Mouse (Mus musculus) adrenal gland, postnatal 36 days (tissue): ENCODE measurements at regions not wholly inside any gene's neighbourhood (a gene's known extent, or its start where the extent isn't known, plus 50 kb on each side); places are given as distances from the start of the nearest gene placed in this dataset.

Source experiments
- DNase-seq, 2 experiments: peaks; one replicate each; pipeline ENCODE4 v3.0.0; 2021; ENCODE audit warnings: mixed read lengths in 1 of 2

DNA sequence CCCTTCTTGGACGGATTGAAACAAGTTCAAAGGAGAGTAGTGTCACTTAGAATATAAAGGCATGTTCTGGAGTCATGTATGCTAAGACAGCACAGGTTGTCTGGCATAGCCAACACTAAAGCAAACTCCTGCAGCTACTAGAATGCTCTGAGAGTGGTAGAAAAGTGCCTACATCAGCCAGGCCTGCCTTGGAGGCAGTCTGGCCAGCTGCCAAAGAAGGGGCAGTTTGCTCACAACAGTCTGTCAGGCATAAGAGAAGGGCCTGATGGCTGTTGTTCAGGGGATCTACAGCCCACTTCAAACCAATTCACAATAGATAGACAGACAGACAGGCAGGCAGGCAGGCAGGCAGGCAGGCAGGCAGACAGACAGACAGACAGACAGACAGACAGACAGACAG is 136.5 kb upstream of the Dap start:
- no peak for DNase-seq

DNA sequence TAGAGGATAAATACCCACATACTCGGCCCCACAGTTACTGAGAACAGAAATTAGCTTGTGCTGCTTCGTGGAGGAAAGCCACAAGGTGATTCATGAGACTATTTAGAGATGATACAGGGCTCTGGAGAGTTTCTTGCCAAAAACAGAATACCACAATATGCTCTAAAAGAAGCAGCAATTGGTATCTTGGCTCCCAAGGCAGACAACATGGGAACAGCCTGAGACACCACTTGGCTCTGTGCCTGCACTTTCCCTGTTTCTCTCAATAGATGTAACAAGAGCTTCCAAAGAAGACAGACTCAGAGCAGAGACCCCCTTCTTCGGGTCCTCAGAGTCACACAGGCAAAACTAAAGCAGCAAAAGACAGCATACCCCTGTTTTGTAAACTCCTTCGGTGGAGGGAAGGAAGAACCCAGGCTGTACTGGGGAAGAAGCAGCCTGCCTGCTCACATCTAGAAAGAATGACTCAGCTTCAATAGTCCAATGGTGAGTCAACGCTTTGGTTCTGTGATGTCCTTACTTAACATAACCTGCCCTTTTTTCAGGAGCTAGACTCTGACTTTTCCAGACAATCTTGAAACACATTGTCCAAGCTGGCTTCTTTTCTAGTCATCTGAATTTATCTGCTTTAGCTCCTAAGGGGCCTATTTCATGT is 132.1 kb upstream of the Dap start:
- DNase-seq: peak in 1 of 2 experiments; percentile 34

DNA sequence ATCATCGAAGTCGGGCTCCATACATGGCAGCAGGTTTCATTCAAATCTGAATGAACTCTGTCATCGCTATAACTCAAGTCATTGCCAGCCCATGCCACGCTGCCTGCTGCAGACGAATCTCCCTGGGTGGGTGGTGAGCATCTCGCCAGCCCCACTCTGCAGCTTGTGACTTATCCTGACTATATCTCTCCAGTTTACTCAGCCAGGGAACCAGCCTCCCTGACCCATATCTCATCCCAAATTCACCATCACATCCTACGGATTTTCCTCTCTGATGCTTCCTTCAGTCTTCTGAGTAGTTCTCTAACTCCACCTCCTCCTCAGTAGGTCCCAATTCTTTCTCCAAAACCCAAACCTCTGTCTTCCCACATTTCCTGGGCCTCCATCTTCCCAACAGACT is 127.9 kb upstream of the Dap start:
- DNase-seq: no peak

DNA sequence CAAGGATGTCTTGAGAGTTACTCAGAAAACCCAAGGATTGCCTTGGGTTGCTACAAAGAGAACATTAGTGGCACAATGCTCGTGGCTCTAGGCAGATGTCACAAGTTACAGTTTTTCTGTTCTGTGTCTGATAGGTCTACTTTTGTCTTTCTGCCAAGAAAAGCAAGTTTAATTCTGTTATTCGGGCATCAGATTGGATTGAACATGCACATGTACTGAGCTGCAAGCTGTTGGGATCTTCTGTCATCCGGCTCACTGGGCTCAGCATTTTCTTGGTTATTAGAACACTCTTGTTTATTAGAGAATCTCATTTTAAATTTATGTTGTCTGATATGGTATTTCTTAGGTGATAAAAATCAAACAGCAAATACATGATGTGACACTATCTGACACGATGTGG is 126.8 kb upstream of the Dap start:
- DNase-seq: no peak

DNA sequence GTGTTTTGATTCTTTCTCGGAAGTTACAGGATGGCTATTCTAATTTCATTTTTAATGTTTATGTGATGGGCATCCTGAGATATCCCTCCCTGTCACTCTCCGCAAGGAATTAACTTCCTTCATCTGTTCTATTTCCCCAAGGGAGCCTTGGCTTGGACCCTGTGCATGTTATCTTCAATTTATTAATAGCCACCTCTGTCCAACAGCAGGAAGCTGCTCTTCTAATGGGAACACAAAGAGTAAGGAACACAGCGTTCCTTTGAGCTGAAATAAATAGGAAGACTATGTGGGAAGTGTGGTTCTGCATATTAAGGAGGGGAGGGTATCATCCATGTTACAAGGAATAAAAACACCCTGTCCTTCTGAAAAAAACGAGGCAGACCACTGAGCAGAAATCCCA is 119.4 kb upstream of the Dap start:
- no peak for DNase-seq

DNA sequence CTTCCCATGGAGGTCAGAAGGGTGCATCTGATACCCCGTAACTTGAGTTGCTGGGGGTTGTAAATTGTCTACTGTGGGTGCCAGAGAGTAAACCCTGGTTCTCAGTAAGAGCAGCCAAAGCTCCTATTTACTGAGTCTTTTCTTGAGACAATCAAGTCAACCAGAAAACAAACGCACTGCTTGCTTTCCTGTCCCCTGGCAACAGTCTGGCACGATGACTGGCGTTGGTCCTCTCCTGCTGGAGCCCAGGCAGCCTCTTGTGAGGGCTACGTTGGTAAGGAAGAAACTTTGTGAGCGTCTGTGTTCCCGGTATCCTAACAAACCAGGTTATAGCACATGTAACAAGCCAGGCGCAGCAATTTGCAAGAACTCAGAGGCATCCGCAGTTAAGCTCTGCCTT is 117.2 kb upstream of the Dap start:
- no peak for DNase-seq

DNA sequence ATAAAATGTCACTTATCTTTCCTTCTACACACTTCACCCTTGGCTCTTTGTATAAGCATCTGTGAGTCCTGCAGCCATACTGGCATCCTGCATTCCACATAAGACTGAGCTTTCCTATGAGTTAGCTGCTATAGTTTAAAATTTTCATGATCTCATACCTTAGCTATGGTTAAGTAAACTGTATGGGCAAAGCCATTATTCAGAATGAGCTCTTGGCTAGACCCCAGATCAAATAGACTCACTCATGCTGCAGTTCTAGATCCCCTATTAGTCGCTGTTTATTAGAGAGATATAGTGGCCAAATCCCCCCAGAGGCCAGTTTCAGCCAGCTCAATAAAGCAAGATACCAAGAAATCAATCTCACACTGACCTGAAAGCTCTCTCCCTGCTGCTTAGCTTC is 110.9 kb upstream of the Dap start:
- DNase-seq: no peak

DNA sequence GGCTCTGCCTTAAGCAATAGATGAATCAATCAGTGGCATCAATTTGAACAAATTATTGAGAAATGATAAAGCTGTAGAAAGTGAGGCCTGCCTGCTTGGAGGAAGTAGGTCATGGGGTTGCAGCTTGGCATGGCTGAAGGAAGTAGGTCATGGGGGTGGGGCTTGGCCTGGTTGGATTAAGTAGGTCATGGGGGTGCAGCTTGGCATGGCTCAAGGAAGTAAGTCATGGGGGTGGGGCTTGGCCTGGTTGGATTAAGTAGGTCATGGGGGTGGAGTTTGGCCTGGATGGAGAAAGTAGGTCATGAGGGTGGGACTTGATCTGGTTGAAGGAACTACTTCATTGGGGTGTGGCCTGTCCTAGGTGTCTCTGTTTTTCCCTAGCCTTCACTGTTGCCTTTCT is 106.8 kb upstream of the Dap start:
- no peak for DNase-seq

DNA sequence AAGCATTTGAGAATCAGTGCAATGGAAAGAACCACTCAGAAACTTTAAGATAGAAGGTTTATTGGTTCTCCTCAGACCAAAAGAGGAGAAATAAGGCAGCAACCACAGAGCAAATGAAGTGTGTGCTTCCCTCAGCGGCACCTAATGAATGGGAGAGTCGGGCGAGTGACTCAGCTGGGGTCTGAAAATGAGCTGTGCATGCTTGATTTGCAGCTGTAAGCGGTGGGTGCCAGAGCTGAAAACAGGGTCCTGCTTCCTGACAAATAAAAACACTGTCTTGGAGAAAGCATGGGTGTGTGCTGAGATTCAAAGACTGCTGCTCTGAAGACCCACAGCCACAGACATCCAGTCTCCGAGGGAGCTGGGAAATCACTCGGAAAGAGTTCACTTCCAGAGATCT is 104.0 kb upstream of the Dap start:
- no peak for DNase-seq

DNA sequence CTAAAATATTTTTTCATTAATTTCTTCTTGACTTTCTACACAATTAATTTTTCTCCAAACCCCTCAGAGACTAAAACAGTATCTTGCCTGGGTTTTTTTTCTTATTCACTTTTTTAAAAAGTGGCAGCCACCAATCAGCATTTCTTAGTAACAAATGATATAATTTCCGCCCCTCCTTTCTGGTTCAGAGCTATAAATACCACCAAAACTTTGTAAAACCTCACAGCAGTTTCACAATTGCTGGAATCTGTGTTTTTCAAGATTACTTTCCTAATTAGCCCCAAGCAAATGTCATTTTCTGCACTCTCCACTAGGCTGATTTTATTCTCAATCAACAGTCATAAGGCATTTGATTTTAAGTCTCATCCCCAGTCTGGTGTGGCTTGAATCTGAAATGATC is 98.3 kb upstream of the Dap start:
- no peak for DNase-seq

DNA sequence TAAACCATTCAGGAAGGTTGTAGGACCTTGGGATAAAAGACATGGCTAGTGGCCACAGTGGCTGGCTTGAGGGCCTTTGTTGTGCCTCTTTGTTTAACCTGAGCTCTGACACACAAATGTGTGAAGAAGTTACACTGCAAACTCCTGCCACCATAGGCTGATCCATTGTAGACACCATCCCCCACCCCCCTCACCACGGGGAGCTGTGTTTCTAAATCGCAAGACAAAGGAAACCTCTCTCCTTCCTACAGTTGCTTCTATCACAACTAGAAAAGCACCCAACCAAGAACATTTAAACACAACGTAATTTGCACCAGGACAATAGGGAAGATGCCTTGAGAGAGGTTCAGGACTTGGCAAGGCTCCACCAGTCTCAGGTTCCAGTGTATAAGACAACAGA is 97.1 kb upstream of the Dap start:
- DNase-seq: no peak

DNA sequence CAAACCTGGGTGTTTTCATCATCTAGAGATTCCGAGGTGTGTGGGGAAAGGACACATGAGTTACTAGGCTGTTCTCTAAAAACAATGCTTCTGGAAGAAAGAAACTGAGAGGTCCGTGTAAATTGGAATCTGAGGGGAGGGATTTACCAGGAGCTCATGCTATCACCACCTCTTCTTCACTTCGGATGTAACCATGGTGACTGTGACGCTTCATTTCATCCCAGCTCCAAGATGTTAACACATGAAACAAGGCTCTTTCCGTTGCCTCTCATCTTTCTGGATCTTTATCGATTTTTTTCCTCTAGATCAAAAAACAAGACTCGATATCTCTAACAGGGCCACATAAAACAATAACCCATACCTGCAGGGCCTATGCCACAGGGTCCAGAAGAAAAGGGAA is 89.2 kb upstream of the Dap start:
- no peak for DNase-seq

DNA sequence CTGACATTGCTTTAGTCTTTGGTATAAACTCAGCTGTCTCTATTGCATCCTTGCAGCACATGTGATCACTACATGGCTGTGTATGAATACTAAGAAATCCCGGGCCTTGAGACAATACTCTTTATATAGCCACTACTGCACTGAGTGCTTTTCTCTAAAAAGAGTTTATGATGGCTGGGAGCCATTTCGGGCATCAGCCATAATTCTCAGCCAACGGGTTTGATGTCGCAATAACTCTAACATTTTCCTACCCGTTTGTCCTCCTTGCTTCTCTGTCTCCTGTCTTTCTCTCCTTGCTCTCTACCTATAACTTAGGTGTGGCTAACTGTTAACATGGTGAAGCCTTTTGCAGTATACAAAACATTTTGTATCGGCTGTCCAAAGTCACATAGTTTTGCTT is 85.5 kb upstream of the Dap start:
- no peak for DNase-seq

DNA sequence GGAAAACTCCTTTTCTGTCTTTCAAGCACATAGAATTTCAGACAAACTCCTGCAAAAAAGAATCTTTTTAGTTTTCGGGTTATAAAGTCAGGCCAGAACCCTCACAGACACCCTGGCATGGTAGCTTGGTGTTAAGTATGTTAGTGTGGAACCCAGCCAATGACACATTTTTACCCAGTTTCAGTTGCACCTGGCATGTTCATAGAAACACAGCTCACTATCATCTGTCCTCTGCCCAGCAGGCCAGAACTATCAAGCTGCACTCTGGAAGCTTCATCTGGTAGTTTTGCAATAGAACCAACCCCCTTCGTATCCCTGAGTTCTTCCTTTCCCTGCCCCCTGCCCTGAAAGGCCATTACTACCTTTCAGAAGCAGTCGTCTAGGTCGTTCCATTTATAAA is 82.4 kb upstream of the Dap start:
- no peak for DNase-seq

DNA sequence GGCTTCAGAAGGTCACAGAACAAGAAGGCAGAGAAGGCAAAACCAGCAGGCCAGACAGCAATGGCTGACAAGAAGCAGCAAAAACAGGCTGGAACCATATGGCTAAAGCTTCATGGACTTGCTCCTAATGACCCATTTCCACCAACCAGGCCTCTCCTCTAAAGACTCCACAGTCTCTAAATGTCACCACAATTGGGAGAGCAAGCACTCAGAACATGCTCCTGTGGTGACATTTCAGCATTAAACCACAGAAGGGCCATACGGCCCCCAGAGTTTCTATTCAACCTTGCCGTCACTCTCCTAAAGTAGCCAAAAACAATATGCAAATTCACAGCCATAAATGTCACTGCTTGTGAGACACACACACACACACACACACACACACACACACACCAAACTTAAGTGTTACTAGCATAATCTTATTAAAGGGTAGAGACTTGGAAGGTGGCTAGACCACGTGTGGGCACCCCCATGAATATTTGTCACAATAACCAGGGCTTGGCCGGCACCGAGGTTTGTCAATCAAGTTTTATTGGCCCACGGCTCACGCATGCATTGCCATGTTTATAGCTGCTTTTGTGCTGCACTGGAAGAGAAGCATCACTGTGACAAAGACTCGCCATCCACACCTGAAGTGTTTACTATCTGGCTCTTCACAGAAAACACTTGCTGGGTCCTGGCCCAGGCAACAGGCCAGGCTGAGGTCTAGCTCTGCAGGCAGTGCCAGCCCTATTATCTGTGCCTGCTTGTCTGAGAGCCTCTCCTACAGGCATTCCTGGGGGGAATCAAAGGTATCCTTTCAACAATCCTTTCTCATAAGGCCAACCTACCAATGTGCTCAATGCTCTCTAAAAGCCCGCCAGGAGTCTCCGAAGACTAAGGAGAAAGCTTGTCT is 75.6 kb upstream of the Dap start:
- DNase-seq: no peak

DNA sequence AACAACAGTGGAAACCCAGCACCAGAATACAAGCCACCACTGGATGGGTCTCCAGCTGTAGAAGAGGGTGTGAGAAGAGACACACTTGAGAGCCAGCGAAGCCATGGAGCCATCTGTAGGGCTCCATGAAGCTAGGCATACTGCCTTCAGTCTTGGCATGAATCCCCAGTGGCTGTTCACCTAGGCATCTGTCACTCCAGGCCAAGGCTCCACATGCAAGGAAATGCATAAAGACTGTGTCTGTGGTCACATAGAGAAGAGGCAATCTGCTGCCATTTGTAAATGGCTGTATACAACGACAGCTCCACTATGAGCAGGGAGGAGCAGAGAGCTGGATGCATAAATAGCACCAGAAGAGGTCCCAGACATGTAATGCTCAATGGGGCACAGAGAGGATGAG is 74.3 kb upstream of the Dap start:
- no peak for DNase-seq

DNA sequence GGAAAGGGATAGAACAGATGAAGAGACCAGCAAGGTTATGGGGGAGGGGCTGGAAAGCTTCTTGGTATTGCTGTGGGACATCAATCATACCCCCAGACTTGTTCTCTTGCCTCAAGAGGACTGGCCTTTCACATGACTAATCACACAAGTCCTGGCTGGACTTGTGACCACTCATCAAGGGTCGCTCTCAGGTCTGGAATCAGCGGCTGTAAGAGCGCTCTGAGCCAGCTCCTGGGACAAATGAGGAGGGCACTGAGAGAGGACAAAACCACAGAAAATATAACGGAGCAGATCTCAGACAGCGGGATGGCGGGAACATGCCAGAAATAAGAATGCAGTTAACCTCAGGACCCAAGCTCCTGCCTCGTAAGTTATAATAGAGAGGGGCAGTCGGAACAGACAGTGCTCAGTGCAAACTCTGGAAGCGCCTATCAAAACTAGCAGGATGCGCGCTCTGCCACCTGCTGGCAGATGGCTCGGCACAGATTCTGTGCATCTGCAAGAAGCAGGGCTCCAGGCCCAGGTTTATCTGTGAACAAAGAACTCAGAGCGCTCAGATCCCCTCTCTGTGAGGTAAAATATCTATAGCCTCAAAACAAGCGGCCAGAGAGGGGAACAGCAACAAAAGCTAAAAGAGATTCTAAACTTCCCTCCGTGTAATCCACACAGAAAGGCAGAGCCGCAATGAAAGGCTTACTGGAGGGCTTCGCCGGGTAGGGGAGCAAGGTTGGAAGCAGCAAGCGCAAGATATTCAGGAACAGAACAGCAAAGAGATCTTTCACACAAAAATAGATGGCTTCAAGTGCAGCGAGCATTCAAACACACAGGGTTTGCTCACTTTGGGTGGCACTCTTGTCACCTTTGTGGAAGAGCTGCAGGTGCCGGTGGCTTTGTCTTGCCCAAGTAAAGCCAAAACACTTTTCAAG is 73.3 kb upstream of the Dap start:
- DNase-seq: peak; percentile 63 to 70

DNA sequence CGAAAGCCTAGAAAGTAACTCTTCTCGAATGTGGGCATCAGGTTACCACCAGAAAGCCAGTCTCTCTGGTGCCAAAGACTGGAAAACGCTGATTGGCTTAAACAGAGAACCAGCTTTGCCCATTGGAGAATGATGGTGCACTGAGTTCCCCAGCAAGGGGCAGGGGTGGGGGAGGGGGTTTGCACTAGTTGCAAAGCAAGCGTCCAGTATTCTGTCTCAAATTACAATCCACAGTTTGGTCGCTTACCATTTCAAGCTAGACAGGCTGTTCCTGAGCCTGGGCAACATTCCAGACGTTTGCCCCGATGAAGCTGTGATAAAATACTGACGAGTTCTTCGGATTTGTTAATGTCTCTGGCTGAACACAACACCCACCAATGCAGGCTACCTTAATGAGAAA is 69.0 kb upstream of the Dap start:
- DNase-seq: no peak

DNA sequence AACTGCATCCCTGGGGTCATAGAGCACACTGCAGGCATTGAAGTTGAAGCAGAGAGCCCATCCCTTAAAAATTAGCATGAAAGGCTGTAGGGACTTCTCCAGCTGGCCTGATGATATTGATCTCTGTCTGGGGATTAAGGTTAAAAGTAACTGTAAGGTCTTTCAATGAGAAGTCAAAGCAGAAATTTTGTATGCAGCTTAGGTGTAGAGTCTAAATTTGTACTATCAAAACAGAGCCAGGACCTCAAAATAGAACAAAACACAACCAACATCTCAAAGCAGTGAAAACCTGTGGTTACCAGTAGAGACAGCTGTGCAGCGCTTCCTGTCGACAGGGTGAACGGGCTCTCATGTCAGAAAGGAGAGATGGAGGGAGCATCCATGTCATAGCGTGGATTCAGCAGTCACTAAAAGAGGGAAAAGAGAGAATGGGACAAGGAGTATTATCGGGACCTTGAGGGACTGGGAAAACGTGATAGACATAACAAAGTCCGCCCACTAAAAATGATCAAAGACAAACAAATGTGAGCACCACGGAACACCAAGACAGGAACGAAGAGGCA is 57.5 kb upstream of the Dap start:
- no peak for DNase-seq

DNA sequence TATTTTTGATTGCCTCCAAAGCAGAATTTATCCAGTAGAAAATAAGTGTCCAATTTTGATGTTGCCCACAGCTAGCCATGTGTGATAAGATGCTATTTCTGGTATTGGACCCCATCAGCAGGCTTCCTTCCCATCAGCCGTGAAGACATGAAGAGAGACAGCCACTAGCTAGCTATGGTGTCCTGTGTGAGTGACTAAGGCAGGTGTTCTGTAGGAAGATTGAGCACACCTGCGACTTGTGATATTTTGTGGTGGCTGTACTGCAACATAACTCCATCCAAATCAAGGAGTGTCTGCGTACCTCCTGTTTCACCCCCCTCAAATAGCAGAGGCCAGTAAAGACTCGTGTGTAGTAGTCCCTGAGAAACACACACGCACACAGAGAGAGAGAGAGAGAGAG is 56.6 kb upstream of the Dap start:
- no peak for DNase-seq

DNA sequence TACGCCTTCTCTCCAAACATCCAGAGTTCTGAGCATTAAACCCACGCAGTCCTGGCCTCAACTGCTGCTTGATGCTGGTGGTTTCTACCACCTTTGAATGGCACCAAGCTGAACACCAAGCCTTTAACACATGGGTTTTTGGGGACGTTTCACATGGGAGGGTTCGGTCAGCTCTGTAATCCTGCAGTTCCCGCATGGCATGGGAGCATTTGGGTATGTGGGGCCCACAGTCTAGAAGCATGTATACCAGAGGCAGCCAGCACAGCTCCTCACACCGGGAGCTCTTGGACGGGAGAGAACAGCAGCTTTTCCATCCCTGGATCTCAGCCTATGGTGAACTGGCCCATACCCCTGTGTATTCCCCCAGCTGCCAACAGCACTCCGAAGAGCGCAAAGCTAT is 55.9 kb upstream of the Dap start:
- no peak for DNase-seq

DNA sequence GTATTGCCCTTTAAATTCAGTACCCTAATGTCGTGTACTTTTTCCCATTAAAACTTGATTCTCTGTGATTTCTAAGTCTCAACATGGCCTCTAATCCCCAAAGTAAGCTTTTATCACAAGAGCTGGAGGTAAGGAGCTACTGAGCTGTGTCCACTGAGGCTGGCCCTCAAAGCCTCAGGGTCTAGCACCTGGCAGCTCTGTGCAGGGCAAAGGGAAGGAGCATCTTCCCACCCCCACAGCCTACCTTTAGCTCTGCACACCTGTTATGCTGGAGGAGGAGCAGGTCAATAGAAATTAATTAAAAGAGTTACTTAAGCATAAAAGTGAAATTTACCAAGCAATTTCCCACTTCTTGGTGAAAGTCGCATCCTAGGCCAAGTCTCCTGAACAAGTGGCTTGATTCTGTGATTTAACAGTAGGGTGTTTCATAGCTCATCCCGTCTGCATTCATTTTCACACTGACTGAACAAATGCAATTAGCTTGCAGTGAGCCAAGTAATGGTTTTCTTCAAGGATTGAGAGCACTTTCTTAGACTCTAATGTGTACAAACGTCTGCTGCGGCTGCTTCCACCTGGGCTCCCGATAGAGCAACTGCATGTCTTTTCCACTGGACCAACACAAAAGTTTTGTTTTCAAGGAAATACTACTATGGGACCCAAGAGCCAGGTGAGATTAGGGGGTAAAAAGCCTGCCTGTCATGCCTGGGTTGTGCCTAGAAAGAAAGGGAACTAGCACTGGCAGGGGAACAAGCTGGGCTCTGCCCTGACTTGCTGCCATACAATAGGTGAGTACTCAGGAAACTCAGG is 50.6 kb upstream of the Dap start:
- no peak for DNase-seq
